Mouse (Mus musculus) kidney, adult 2 months (tissue): ENCODE measurements at regions not wholly inside any gene's neighbourhood (a gene's known extent, or its start where the extent isn't known, plus 50 kb on each side); places are given as distances from the start of the nearest gene placed in this dataset.

Source experiments
- CTCF ChIP-seq: fragments of 200-500 bp; conservative IDR thresholded peaks from 2 replicates; pipeline ENCODE4 v1.5.1; 2011; ENCODE audit warnings: low read depth, mild to moderate bottlenecking, control low read depth, low read length, moderate library complexity, mixed read lengths; ENCODE audit not compliant: insufficient read depth, insufficient read length
- POLR2A ChIP-seq: fragments of 200-500 bp; IDR thresholded peaks from one replicate; pipeline ENCODE4 v1.6.1; 2011; ENCODE audit warnings: low read depth, low read length, control low read depth

GRCm38 (mm10) chr13:34820423-34820822 lies 54.7 kb upstream of the Prpf4b start:
- TF ChIP-seq CTCF (no peak), POLR2A (no peak)
